Mouse (Mus musculus) stomach, embryonic 14.5 days (tissue): ENCODE results near the gene Sh3yl1. TPM values are rescaled to one million over a fixed set of nuclear protein-coding genes. Genes with fewer than 3 reads are reported as not detected.

ENCODE experiments used
- ATAC-seq: fragments of 200-750 bp; cut with Nextera tagmentation; 2 replicates; pipeline ENCODE4 v1.8.0; 2017; ENCODE audit warnings: low read depth, moderate TSS enrichment; ENCODE audit not compliant: insufficient number of reproducible peaks, insufficient read depth, low FRiP score
- H3K27ac ChIP-seq: fragments of 300-500 bp; sonication (generic); 2 replicates; pipeline ENCODE4 v1.5.1; 2014; ENCODE audit warnings: mild to moderate bottlenecking, low read length, moderate library complexity, mixed read lengths
- H3K27me3 ChIP-seq: fragments of 300-500 bp; sonication (generic); 2 replicates; pipeline ENCODE4 v1.6.1; 2014; ENCODE audit warnings: low read length, control low read depth, mixed read lengths; ENCODE audit not compliant: control insufficient read depth, insufficient read depth
- H3K36me3 ChIP-seq: fragments of 300-500 bp; sonication (generic); 2 replicates; pipeline ENCODE4 v1.6.1; 2014; ENCODE audit warnings: mild to moderate bottlenecking, control low read depth, low read length, moderate library complexity, mixed read lengths; ENCODE audit not compliant: control insufficient read depth, insufficient read depth
- H3K4me1 ChIP-seq: fragments of 300-500 bp; sonication (generic); 2 replicates; pipeline ENCODE4 v1.6.1; 2014; ENCODE audit warnings: low read length, control low read depth, mixed read lengths; ENCODE audit not compliant: control insufficient read depth, insufficient read depth
- H3K4me2 ChIP-seq: fragments of 300-500 bp; sonication (generic); replicated peaks from 2 replicates; pipeline ENCODE4 v1.6.1; 2014; ENCODE audit warnings: low read depth, low read length, control low read depth
- H3K4me3 ChIP-seq: fragments of 300-500 bp; sonication (generic); 2 replicates; pipeline ENCODE4 v1.5.1; 2014; ENCODE audit warnings: low read depth, low read length, control low read depth
- H3K9ac ChIP-seq: fragments of 300-500 bp; sonication (generic); replicated peaks from 2 replicates; pipeline ENCODE4 v1.6.1; 2014; ENCODE audit warnings: low read depth, mild to moderate bottlenecking, control low read depth, low read length, moderate library complexity, mixed read lengths
- H3K9me3 ChIP-seq: fragments of 300-500 bp; sonication (generic); 2 replicates; pipeline ENCODE4 v1.6.1; 2016; ENCODE audit warnings: low read depth, low read length, control low read depth; ENCODE audit not compliant: control insufficient read depth
- WGBS: fragments of 180-500 bp; shearing (Covaris S2); extraction: QIAGEN DNeasy Blood & Tissue Kit; methylation state at CpG from one replicate; pipeline ENCODE4 v1.1.7; 2014; 5-methylcytosine and 5-hydroxymethylcytosine counted together
- polyA plus RNA-seq: library from polyadenylated mRNA; unstranded; fragments of >200 nt; fragmentation: Nextera tagmentation; extraction: Ambion mirVana; gene quantifications from 2 replicates; pipeline ENCODE4 v1.2.1, GENCODE M21; 2014

Gene Sh3yl1
- polyA plus RNA-seq, 1 experiment from 2014 or later = 24.2 TPM

DNA sequence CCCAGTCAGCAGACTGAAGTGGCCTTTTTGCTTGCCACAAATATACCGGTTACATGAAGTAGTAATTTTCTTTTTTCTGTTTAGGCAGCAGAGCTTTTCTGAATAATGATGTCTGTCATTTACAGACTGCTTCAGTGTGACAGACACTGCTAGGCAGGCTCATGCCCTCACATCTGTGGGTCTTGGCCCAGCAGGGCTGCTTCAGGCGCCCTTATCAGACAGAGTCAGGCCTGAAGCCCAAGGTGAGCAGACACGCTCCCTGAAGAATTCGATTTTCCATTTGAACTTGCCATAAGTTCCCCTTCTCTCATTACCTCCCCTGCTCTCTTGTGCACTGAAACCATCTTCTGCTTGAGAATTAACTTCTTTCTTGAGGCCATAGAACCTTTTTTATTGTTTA, 23.5 kb upstream of the Sh3yl1 start:
- peaks cover 30% of the 10 kb centered on the region for H3K27me3 ChIP-seq
- no peak overlapping the region for H3K4me2 ChIP-seq
- peaks cover 6% of the 10 kb centered on the region; the same call in 1 of the 2 replicates for H3K4me1 ChIP-seq
- no peak for ATAC-seq
- no peaks in the 10 kb centered on the region for H3K9me3 ChIP-seq
- no peak overlapping the region for H3K27ac ChIP-seq
- 85% methylated on average over 4 of the region's 4 CpGs for WGBS
- no peak overlapping the region for H3K9ac ChIP-seq
- H3K4me3 ChIP-seq = no peak overlapping the region
- no peaks in the 10 kb centered on the region; the same call in 1 of the 2 replicates for H3K36me3 ChIP-seq

DNA sequence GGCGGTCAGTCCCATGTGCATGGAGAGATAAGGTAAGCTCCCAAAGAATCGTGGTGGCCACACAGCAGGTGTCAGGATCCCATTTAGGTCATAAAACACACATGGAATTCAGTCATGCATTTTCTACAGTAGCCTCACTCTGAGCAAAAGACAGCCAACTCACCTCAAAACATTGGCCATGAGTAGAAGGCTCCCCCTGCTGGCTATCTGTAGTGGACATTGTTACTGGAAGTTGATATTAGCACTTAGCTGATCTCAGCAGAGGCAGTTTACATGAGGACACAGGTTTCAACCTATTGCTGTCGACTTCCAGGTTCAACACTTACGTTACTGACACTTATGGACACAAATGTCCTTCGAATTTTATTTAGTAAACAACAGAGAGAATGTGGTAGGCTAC, 21.4 kb upstream of the Sh3yl1 start:
- Histone ChIP-seq H3K4me1 (no peaks in the 10 kb centered on the region), H3K4me2 (no peak overlapping the region), H3K4me3 (no peak overlapping the region), H3K9ac (no peak overlapping the region), H3K36me3 (peaks cover 3% of the 10 kb centered on the region; the same call in 1 of the 2 replicates), H3K9me3 (no peaks in the 10 kb centered on the region), H3K27me3 (peaks cover 10% of the 10 kb centered on the region; the same call in 1 of the 2 replicates), H3K27ac (no peak overlapping the region)
- ATAC-seq = no peak
- WGBS = 32% methylated on average over 5 of the region's 5 CpGs

DNA sequence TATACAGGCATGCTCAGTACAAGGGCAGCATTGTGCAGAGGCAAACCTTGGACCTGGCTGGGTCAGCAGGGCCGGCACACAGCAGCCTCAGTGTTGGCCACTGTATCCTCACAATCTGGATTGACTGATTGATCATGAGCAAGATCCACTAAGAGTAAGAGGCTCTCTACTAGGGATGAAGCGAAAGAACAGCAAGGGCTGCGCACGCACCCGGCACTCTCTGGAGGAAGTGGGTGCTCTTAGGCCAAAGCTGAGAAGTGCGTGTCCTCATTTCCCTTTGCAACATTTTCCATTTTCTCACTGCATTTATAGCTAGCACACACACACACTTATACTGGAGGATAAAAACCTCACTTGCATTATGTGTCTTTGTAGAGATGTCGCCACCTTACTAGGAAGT, 20.0 kb upstream of the Sh3yl1 start:
- Histone ChIP-seq H3K27ac (no peak overlapping the region), H3K9me3 (no peaks in the 10 kb centered on the region), H3K4me2 (no peak overlapping the region), H3K9ac (no peak overlapping the region), H3K27me3 (0 out of 2 replicates have a peak, but pooled peaks cover 2% of the 10 kb centered on the region), H3K4me3 (no peak overlapping the region), H3K36me3 (peaks cover 3% of the 10 kb centered on the region; the same call in 1 of the 2 replicates), H3K4me1 (no peaks in the 10 kb centered on the region)
- 88% methylated on average over 7 of the region's 7 CpGs for WGBS
- ATAC-seq = no peak

DNA sequence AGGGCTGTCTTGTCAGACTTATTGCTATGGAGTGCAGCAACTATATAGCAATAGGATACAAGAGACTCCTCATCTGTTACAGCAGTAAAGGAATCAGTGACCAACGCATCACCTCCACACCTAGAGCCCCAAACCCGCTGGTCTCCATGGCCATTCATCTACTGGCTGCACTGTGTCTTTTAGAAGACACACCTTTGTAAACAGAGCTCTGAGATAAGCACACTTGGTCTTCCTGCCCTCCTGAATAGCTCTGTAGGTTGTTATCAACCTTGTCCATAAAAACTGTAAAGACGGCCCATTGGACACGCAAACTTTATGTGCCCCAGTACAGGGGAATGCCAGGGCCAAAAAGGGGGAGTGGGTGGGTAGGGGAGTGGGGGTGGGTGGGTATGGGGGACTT, 14.4 kb upstream of the Sh3yl1 start:
- Histone ChIP-seq H3K4me1 (no peaks in the 10 kb centered on the region), H3K36me3 (peaks cover 8% of the 10 kb centered on the region; the same call in 1 of the 2 replicates), H3K4me2 (no peak overlapping the region), H3K27ac (no peak overlapping the region), H3K9me3 (no peaks in the 10 kb centered on the region), H3K9ac (no peak overlapping the region), H3K4me3 (no peak overlapping the region), H3K27me3 (no peaks in the 10 kb centered on the region)
- WGBS = 78% methylated on average over 4 of the region's 4 CpGs
- ATAC-seq = no peak

DNA sequence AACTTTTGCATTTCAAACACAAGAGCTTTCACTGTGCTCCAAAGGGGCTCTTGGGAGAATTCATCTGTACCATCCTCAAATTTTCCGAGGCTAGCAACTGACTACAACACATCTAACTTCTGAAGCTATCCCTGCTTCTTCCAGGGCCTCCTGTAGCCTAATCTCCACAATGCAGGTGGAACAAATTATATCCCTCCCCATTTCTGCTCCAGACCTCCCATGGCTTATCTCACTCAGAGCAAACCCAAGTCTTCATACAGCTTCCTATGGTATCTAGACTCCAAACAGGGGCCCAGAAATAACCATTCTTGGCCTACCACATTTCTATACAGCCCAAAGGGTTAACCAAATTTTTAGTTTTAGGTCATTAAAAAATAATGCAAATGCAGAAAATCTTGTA, 2.8 kb upstream of the Sh3yl1 start:
- no peak; the same call in 1 of the 2 replicates for ATAC-seq
- H3K36me3 ChIP-seq = peaks cover 8% of the 10 kb centered on the region; the same call in 1 of the 2 replicates
- no peak overlapping the region for H3K9ac ChIP-seq
- H3K27me3 ChIP-seq = no peaks in the 10 kb centered on the region
- peaks cover 6% of the 10 kb centered on the region; the same call in 1 of the 2 replicates for H3K4me1 ChIP-seq
- H3K9me3 ChIP-seq = no peaks in the 10 kb centered on the region
- WGBS = 90% methylated on average over 1 of the region's 1 CpGs
- H3K4me3 ChIP-seq = no peak overlapping the region
- no peak overlapping the region for H3K27ac ChIP-seq
- no peak overlapping the region for H3K4me2 ChIP-seq

DNA sequence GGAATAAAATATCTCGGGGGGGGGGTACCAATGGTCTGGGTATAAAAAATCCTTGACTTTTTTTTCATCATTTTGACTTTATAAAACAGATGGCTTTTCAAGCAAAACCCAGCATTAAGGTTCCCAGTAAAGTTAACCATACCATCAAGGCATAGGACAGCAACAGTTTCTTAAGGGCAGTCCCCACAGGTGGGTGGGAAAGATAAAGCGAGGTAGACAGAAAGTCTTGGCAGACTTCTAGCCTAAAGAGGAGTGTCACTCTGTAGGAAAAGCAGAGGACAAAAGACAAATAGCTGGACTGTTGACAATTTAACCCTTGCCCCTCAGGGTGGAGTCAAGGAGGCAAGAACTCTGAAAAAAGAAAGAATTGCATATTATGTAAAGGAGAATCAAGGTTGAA, 1.6 kb upstream of the Sh3yl1 start:
- Histone ChIP-seq H3K4me1 (peaks cover 6% of the 10 kb centered on the region; the same call in 1 of the 2 replicates), H3K27me3 (no peaks in the 10 kb centered on the region), H3K9ac (no peak overlapping the region), H3K36me3 (no peaks in the 10 kb centered on the region; the same call in 1 of the 2 replicates), H3K4me3 (no peak overlapping the region), H3K4me2 (no peak overlapping the region; the same call in 1 of the 2 replicates), H3K27ac (no peak overlapping the region), H3K9me3 (no peaks in the 10 kb centered on the region)
- 75% methylated on average over 2 of the region's 2 CpGs for WGBS
- no peak for ATAC-seq

DNA sequence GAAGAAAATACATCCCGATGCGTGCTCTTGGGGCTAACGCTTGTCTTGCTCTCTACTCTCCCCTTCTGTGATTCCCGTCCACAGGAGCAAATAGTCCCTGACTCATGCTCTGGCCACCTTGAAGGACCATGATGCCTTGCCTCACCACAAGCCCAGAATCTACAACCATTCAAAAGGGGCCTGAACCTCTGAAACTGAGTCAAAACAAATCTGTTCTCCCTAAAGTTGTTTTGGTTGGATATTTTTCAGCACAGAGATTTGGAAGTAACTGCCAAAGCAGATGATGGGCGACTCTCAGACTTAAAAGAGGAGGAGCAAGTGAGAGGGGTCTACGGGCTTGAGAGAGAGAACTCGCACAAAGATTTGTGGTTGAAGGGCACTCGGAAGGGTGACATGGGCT, 608 bp upstream of the Sh3yl1 start:
- H3K27ac ChIP-seq = no peak overlapping the region; the same call in 1 of the 2 replicates
- peak overlapping the region; percentile 80 for H3K4me2 ChIP-seq
- H3K9me3 ChIP-seq = no peaks in the 10 kb centered on the region
- peaks cover 6% of the 10 kb centered on the region; the same call in 1 of the 2 replicates for H3K4me1 ChIP-seq
- no peaks in the 10 kb centered on the region; the same call in 1 of the 2 replicates for H3K36me3 ChIP-seq
- 11% methylated on average over 8 of the region's 8 CpGs for WGBS
- no peak for ATAC-seq
- H3K27me3 ChIP-seq = no peaks in the 10 kb centered on the region
- peak overlapping the region; percentile 70 for H3K4me3 ChIP-seq
- H3K9ac ChIP-seq = peak overlapping the region; percentile 87

DNA sequence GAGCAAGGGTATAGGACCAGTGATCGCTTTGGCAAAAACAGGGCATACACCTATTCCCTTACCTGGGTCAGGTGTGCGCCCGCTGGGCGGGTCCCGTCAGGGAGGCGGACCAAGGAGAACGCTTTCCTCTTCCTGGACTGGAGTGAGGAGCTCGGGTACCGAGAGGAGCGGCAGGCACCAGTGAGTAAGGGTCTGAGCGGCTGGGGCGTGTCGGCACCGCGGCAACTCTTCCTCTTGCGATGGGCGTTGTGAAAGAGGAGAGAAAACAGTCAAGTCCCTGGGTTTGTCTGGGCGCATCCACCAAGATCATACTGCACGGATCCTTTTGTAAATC, 547 bp downstream of the Sh3yl1 start:
- under 1% methylated on average over 19 of the region's 19 CpGs for WGBS
- ATAC-seq = peak; percentile 76
- H3K27ac ChIP-seq = peak overlapping the region; percentile 55; the same call in 1 of the 2 replicates

DNA sequence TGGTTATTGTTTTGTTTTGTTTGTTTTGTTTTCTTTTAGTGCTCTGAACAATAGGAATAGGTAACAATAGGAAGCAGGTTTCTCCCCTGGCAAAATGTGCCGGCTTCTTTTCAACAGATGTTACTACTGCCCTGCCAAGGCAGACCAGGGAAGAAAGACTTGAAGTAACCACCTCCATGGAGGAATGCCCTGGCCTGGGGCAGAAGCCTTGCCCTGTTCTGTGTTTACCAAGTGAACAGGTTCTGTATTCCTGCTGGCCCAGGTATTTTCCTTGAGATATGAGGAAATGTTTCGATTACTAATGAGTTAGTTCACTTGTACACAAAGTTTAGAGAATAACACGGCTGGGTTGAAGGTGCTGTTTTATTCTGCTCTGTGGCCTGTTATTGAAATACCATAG, 1.4 kb downstream of the Sh3yl1 start:
- ATAC-seq = no peak
- Histone ChIP-seq H3K9ac (peak overlapping the region; percentile 87; the same call in 1 of the 2 replicates), H3K4me3 (peak overlapping the region; percentile 70), H3K9me3 (no peaks in the 10 kb centered on the region), H3K4me2 (peak overlapping the region; percentile 83), H3K27ac (no peak overlapping the region), H3K4me1 (peaks cover 6% of the 10 kb centered on the region; the same call in 1 of the 2 replicates), H3K27me3 (no peaks in the 10 kb centered on the region), H3K36me3 (no peaks in the 10 kb centered on the region; the same call in 1 of the 2 replicates)
- WGBS = 52% methylated on average over 3 of the region's 3 CpGs

More for the DNA sequence above, 547 bp downstream of the Sh3yl1 start:
- H3K4me3 ChIP-seq = peak overlapping the region; percentile 70
- H3K4me2 ChIP-seq = peak overlapping the region; percentile 83
- H3K9ac ChIP-seq = peak overlapping the region; percentile 87
- no peaks in the 10 kb centered on the region; the same call in 1 of the 2 replicates for H3K36me3 ChIP-seq
- H3K9me3 ChIP-seq = no peaks in the 10 kb centered on the region
- H3K4me1 ChIP-seq = peaks cover 6% of the 10 kb centered on the region; the same call in 1 of the 2 replicates
- H3K27me3 ChIP-seq = no peaks in the 10 kb centered on the region
